Mouse (Mus musculus) neural tube, embryonic 12.5 days (tissue): ENCODE data around the gene Sema4d. TPM values are rescaled to one million over a fixed set of nuclear protein-coding genes. Genes with fewer than 3 reads are reported as not detected.

Experiments used
- ATAC-seq: fragments of 200-750 bp; cut with Nextera tagmentation; 2 replicates; pipeline ENCODE4 v1.8.0; 2017; ENCODE audit warnings: low read depth, mild to moderate bottlenecking, moderate TSS enrichment, moderate library complexity; ENCODE audit not compliant: low FRiP score
- H3K27ac ChIP-seq: fragments of 300-500 bp; sonication (generic); 2 replicates; pipeline ENCODE4 v1.5.1; 2016
- H3K27me3 ChIP-seq: fragments of 300-500 bp; sonication (generic); replicated peaks from 2 replicates; pipeline ENCODE4 v1.6.1; 2016; ENCODE audit warnings: mild to moderate bottlenecking
- H3K36me3 ChIP-seq: fragments of 300-500 bp; sonication (generic); 2 replicates; pipeline ENCODE4 v1.6.1; 2016; ENCODE audit warnings: mild to moderate bottlenecking
- H3K4me1 ChIP-seq: fragments of 300-500 bp; sonication (generic); 2 replicates; pipeline ENCODE4 v1.6.1; 2016
- H3K4me2 ChIP-seq: fragments of 300-500 bp; sonication (generic); replicated peaks from 2 replicates; pipeline ENCODE4 v1.6.1; 2016; ENCODE audit warnings: mild to moderate bottlenecking
- H3K4me3 ChIP-seq: fragments of 300-500 bp; sonication (generic); 2 replicates; pipeline ENCODE4 v1.5.1; 2016
- H3K9ac ChIP-seq: fragments of 300-500 bp; sonication (generic); 2 replicates; pipeline ENCODE4 v1.6.1; 2016; ENCODE audit warnings: mild to moderate bottlenecking
- H3K9me3 ChIP-seq: fragments of 300-500 bp; sonication (generic); 2 replicates; pipeline ENCODE4 v1.6.1; 2016; ENCODE audit warnings: mild to moderate bottlenecking
- whole genome bisulfite sequencing: fragments of 180-500 bp; shearing (Covaris S2); methylation state at CpG from one replicate; pipeline ENCODE4 v1.1.7; 2016; 5-methylcytosine and 5-hydroxymethylcytosine counted together
- polyA plus RNA-seq: library from polyadenylated mRNA; unstranded; fragments of >200 nt; fragmentation: Nextera tagmentation; extraction: Ambion mirVana; gene quantifications from 2 replicates; pipeline ENCODE4 v1.2.1, GENCODE M21; 2016

Sema4d gene
- polyA plus RNA-seq, 1 experiment from 2014 or later, result 9.9 TPM

DNA sequence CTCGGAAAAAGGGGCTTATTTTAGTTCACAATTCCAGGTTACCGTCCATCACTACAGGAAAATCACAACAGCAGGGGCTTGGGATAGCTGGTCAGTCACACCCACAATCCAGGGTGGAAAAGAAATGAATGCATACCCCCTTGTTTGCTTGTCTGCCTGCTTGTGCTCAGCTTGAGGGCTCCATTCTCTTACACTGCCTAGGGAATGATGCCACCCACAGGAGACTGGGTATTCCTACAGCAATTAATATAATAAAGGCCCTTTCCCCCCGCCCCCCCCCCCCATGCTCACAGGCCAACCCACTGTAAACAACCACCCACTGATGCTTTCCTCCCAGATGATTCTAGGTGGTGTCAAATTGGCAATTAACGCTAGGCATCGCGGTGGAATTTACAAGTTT is 38.9 kb upstream of the Sema4d start:
- Histone ChIP-seq H3K9me3 (no peaks in the 10 kb centered on the region), H3K4me1 (peaks cover 7% of the 10 kb centered on the region), H3K36me3 (no peaks in the 10 kb centered on the region), H3K27me3 (0 out of 2 replicates have a peak, but pooled peaks cover 5% of the 10 kb centered on the region), H3K4me3 (no peak overlapping the region), H3K27ac (no peak overlapping the region), H3K4me2 (no peak overlapping the region), H3K9ac (no peak overlapping the region)
- WGBS, result 88% methylated on average over 6 of the region's 6 CpGs
- no peak for ATAC-seq

DNA sequence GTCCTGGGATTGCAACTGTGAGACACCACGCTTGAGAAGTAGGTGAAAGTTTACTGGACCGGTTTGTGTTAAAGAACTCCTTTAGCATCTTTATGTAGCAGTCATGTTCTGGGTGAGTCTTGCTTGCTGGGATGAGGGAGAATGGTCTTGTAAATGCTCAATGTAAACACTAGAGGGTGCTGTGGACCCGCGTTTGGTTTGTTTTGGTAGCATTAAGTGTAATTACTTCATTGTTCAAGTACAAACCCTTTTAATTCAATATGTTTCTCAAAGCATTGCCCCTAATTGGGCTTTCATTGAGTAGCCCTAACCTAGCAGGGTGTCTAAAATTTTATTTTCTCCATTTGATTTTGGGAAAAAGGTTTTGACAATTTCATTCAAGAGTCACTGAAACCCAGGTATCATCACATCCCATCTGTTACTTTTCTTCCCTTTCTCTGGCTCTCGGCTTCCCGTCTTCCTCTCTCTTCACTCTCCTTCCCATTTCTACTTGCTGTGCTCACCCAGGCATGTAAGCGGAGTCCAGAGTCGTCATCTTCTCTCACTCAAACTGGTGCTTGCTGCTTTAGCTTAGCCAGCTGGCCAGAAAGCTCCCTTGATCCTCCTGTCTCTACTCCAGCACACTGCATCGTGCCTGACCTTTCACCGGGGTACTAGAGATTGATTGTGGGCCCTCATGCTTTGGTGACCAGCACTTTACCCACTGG is 37.4 kb upstream of the Sema4d start:
- WGBS, result 31% methylated on average over 10 of the region's 10 CpGs

DNA sequence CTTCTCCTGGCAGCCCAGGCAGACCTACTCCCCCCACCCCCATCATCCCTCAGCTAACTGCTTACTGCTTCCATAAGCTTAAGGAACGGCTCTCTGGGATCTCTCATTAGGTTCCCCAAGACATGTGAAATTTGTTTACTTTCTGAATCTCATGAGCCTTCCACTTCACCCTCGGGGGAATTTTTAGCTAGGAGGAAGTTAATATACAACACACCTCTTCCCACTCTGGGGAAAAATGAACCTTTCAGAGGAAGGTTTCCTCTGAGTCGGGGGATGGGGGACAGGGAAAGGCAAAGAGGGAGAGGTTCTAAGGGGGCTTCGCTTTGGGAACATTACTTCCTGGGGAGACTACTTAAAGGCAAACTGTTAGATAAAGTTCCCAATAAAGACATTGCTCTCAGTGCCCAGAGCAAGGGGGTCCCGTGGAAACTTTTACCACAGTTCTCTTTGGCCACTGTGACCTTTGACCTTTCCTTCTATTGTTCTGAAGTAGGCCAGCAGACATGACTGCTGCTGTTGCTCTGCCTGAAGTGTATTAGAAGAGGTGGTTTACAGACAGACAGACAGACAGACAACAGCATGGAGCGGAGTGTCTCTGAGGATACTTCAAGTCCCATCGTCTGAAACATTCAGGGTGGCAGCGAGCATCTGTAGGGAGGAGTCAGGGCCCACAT is 30.4 kb upstream of the Sema4d start:
- ATAC-seq, result no peak
- Histone ChIP-seq H3K27me3 (no peaks in the 10 kb centered on the region; the same call in 1 of the 2 replicates), H3K9me3 (no peaks in the 10 kb centered on the region), H3K4me2 (no peak overlapping the region), H3K4me1 (no peaks in the 10 kb centered on the region), H3K36me3 (no peaks in the 10 kb centered on the region), H3K27ac (no peak overlapping the region), H3K4me3 (no peak overlapping the region), H3K9ac (no peak overlapping the region)
- 25% methylated on average over 8 of the region's 8 CpGs for WGBS

More for the DNA sequence above, 37.4 kb upstream of the Sema4d start:
- ATAC-seq, result no peak
- no peaks in the 10 kb centered on the region for H3K9me3 ChIP-seq
- H3K36me3 ChIP-seq, result no peaks in the 10 kb centered on the region
- no peak overlapping the region for H3K4me3 ChIP-seq
- H3K27ac ChIP-seq, result no peak overlapping the region
- H3K4me1 ChIP-seq, result peaks cover 7% of the 10 kb centered on the region
- no peaks in the 10 kb centered on the region; the same call in 1 of the 2 replicates for H3K27me3 ChIP-seq
- no peak overlapping the region for H3K4me2 ChIP-seq
- H3K9ac ChIP-seq, result no peak overlapping the region

DNA sequence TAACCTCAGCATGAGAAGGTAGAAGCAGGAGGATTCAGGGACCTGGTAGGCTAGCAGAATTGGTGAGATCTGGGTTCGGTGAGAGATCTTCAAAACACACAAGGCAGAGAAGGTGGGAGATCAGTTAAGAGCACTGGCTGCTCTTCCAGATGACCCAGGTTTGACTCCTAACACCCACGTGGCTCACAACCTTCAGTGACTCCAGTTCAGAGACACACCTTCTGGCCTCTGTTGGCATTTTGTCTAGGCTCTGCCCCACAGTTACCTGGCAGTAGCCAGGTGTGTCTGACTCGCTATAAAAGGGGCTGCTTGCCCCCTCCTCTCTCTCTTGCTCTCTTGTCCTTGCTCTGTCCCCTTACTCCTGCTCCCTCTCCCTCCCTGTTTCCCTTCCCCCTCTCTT is 28.4 kb upstream of the Sema4d start:
- no peak overlapping the region for H3K27ac ChIP-seq
- H3K36me3 ChIP-seq, result no peaks in the 10 kb centered on the region
- H3K9ac ChIP-seq, result no peak overlapping the region
- no peaks in the 10 kb centered on the region for H3K9me3 ChIP-seq
- no peak for ATAC-seq
- no peak overlapping the region for H3K4me3 ChIP-seq
- no peak overlapping the region for H3K4me2 ChIP-seq
- H3K4me1 ChIP-seq, result no peaks in the 10 kb centered on the region
- no peaks in the 10 kb centered on the region; the same call in 1 of the 2 replicates for H3K27me3 ChIP-seq
- 59% methylated on average over 3 of the region's 3 CpGs for WGBS

DNA sequence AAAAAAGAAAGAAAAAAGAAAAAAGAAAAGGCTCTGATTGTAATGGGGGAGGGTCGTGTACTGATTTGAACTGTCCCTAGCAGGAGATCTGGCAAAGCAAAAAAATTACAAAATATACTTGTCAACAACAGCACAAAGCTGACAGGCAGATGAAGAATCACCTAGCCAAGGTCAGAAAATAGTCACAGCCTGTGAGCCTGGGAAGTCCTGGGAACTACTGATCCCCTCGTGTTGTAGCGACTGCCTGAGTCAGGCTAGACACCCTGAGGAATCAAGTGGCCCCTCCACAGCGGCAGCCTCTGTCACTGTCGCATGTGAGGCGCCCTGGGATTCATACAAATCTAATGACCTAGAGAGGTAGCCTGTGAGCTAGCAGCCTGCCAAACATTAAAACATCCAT is 25.8 kb upstream of the Sema4d start:
- no peaks in the 10 kb centered on the region for H3K36me3 ChIP-seq
- H3K9ac ChIP-seq, result no peak overlapping the region
- H3K4me1 ChIP-seq, result peaks cover 3% of the 10 kb centered on the region; the same call in 1 of the 2 replicates
- H3K27me3 ChIP-seq, result no peaks in the 10 kb centered on the region
- no peak overlapping the region for H3K4me2 ChIP-seq
- H3K27ac ChIP-seq, result no peak overlapping the region
- 76% methylated on average over 6 of the region's 6 CpGs for WGBS
- no peak overlapping the region for H3K4me3 ChIP-seq
- H3K9me3 ChIP-seq, result no peaks in the 10 kb centered on the region
- no peak for ATAC-seq

DNA sequence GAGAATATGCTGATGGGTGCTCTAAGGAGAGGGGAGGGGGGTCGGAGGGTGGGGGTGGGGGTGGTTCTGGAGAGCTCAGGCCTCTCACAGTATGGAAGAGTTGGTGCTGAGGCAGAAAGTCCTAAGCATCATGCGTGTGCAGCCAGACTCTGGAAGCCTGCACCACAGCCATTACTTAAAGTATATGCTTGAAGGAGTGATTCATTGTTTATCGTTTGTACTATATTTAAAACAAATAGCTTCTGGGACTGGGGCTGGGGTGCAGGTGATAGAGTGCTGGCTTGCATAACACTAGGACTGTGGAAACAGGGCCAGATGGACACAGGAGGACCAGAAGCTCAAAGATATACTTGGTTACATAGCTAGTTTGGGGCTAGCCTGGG is 25.4 kb upstream of the Sema4d start:
- 80% methylated on average over 3 of the region's 3 CpGs for WGBS
- H3K4me1 ChIP-seq, result peaks cover 3% of the 10 kb centered on the region
- H3K27me3 ChIP-seq, result no peaks in the 10 kb centered on the region
- no peak overlapping the region for H3K4me2 ChIP-seq
- H3K4me3 ChIP-seq, result no peak overlapping the region
- H3K9me3 ChIP-seq, result no peaks in the 10 kb centered on the region
- no peak for ATAC-seq
- no peak overlapping the region for H3K9ac ChIP-seq
- H3K36me3 ChIP-seq, result no peaks in the 10 kb centered on the region
- no peak overlapping the region for H3K27ac ChIP-seq

DNA sequence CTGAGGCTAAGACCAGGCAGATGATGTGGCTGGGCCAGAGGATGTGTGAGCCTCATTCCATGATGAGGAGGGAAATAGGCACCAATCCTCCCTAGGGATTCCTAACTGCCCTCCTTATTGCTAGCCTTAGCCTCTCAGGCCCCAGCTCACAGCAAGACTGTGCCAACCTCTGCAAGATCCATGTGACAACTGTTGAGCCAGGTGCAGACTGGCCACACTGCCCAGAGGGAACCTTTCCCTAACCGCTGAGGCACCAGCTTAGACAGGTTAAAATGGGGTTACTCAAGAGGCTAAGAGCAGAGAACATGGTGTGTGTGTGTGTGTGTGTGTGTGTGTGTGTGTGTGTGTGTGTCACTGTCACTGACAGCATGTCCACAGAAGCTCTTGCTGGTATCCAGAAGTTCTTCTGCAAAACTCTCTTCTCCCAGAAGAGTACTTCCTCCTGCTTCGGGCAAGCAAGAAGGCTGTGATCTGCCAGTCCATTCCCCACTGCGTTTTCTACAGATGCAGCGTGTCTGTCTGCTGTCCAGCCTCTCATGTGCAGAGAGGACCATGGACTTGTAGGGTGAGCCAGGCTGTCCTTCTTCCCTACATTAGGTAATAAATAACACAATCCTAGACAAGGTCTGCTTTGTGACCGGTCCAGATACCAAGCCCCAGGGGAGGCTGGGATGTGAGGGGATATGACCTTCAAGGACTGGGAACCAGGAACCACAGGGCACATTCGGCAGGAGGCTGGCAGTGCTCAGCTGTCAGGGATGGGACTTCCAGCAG is 24.8 kb upstream of the Sema4d start:
- H3K9ac ChIP-seq, result no peak overlapping the region
- no peak for ATAC-seq
- H3K9me3 ChIP-seq, result no peaks in the 10 kb centered on the region
- H3K4me3 ChIP-seq, result no peak overlapping the region
- WGBS, result 69% methylated on average over 6 of the region's 6 CpGs
- no peak overlapping the region for H3K27ac ChIP-seq
- H3K4me2 ChIP-seq, result no peak overlapping the region
- H3K36me3 ChIP-seq, result no peaks in the 10 kb centered on the region
- peaks cover 9% of the 10 kb centered on the region for H3K4me1 ChIP-seq
- H3K27me3 ChIP-seq, result no peaks in the 10 kb centered on the region

DNA sequence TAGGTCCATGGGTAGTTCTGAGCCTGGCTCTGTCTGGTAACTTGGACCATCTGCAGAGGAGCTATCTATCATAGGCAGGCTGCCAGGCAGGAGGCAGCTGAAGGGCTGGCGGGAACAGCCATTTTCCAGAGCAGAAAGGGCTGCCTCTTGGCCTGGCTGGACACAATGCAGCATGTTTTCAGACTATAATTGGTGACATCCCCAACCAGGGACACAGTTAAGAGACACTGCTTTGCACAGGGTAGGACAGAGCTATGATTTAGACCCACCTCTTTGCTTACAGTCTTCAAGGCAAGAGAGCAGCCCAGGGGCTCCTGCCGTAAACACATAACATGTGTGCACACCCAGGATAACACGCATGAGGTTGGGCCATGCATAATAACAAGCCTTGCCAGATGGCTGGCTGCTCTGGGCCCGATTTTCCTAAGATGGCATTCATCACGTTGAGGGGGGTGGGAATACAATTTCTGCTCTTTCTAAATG is 23.1 kb upstream of the Sema4d start:
- 73% methylated on average over 5 of the region's 5 CpGs for WGBS
- no peaks in the 10 kb centered on the region for H3K27me3 ChIP-seq
- no peaks in the 10 kb centered on the region for H3K9me3 ChIP-seq
- H3K9ac ChIP-seq, result no peak overlapping the region
- H3K4me3 ChIP-seq, result no peak overlapping the region
- peaks cover 17% of the 10 kb centered on the region for H3K4me1 ChIP-seq
- no peak overlapping the region for H3K4me2 ChIP-seq
- no peak overlapping the region for H3K27ac ChIP-seq
- no peaks in the 10 kb centered on the region for H3K36me3 ChIP-seq
- no peak for ATAC-seq

DNA sequence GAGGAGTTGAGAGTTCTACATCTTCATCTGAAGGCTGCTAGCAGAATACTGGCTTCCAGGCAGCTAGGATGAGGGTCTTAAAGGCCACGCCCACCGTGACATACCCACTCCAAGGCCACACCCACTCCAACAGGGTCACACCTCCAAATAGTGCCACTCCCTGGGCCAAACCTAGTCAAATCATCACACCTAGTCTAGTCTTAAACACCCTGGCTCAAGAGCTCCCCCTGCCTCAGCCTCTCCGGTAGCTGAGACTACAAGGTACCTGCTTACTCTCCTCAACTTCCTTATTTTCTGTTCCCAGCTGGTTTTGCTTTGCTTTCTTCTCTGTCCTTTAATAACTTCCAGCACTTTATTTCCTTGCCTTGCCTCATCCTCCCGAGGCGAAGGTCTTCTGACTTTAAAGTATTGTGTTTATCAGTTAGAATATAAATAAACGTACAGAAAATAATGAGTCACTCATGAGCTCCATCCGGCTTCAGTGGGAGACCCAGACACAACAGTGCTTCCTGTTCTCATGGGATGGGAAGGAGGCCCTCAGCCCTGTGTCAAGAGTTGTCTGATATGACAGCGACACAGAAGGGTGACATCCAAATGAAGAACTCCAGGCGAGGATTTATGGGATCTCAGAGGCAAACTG is 22.4 kb upstream of the Sema4d start:
- Histone ChIP-seq H3K4me2 (no peak overlapping the region), H3K4me3 (no peak overlapping the region), H3K9me3 (no peaks in the 10 kb centered on the region), H3K27me3 (no peaks in the 10 kb centered on the region), H3K36me3 (no peaks in the 10 kb centered on the region), H3K27ac (no peak overlapping the region), H3K9ac (no peak overlapping the region), H3K4me1 (peaks cover 17% of the 10 kb centered on the region)
- 82% methylated on average over 9 of the region's 9 CpGs for WGBS
- no peak for ATAC-seq

DNA sequence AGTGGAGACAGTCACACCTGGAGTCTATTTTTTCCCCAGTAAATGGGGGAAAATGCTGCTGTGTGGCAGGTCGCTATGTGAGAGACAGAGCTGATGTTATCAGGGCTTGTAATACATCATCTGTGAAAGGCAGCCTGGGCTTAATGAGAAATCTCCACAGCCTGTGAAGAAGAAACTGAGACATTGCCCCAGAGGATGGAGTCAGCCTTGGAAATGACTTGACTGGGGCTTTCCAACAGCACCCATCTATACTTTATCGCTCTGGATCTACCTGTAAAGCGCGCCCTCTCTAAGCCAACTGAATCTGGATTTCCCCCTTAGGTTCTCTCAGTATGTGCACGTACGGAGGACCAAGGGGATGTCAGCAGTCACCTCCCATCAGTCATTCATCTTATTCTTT is 21.1 kb upstream of the Sema4d start:
- no peak overlapping the region for H3K4me3 ChIP-seq
- H3K27me3 ChIP-seq, result no peaks in the 10 kb centered on the region
- no peaks in the 10 kb centered on the region for H3K9me3 ChIP-seq
- no peak overlapping the region for H3K27ac ChIP-seq
- H3K9ac ChIP-seq, result no peak overlapping the region
- WGBS, result 91% methylated on average over 6 of the region's 6 CpGs
- H3K4me2 ChIP-seq, result no peak overlapping the region
- no peaks in the 10 kb centered on the region for H3K36me3 ChIP-seq
- no peak for ATAC-seq
- peaks cover 17% of the 10 kb centered on the region for H3K4me1 ChIP-seq

DNA sequence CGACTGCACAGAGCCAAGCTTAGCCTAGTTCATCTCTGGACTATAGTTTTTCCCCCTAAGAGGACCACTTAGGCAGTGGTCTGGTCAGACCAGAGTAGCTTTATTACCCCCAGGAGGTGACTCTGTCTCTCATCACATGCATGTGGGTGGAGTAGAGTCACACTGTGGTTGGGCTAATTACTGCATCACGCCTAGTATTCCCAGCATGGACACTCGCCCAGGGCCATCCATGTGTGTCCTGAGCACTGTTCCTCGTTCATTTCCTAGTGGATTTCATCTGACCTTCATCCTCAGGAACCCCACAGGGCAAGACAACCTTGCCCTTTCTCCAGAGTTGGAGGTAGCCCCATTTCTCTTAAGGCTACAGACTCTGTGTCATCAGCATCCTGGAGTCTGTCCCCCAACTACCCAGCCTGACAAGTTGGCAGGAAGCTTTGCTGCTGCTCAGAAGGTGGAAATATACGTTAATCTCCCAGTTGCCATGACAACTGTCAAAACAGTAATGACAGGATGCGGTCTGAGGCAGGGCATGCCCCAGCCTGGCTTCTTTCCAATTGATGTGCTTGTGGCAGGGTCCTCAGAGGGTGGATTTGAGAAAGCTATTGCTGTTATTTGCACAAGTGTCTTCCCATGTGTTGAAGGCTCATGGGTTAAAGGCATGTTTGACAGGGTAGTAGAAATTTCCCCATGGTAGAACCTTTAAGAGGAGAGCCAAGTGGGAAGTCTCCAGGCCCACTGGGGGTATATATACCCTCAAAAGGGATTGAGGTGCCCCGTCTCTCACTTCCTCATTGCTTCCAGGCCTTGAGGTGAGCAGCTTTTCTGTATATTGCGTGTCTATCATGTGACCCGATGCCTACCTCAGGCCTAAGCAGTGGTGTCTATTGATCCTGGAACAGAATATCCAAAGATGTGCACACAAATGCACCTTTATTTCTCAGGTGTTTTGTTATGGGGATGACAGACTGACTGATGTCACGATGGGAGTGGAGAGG is 20.4 kb upstream of the Sema4d start:
- Histone ChIP-seq H3K36me3 (no peaks in the 10 kb centered on the region), H3K4me2 (no peak overlapping the region), H3K27ac (no peak overlapping the region), H3K4me1 (peaks cover 17% of the 10 kb centered on the region), H3K9ac (no peak overlapping the region), H3K4me3 (no peak overlapping the region), H3K27me3 (no peaks in the 10 kb centered on the region), H3K9me3 (no peaks in the 10 kb centered on the region)
- no peak for ATAC-seq
- WGBS, result 60% methylated on average over 10 of the region's 10 CpGs
